Mouse (Mus musculus) cerebellum, adult 2 months (tissue): ENCODE results near the gene Stk10.

Experiments
- CTCF ChIP-seq: fragments of 200-500 bp; IDR thresholded peaks from 2 replicates; pipeline ENCODE4 v1.5.1; 2011; ENCODE audit warnings: low read depth, mild to moderate bottlenecking, control low read depth, low read length, moderate library complexity, borderline replicate concordance; ENCODE audit not compliant: insufficient read depth
- POLR2A ChIP-seq: fragments of 200-500 bp; IDR thresholded peaks from 2 replicates; pipeline ENCODE4 v1.6.1; 2011; ENCODE audit warnings: low read length, control low read depth, borderline replicate concordance; ENCODE audit not compliant: insufficient read depth

GRCm38 (mm10) chr11:32542181-32542580 lies 9.1 kb downstream of the Stk10 start:
- TF ChIP-seq POLR2A, result no peak
- no peak for TF ChIP-seq CTCF
